In genomic region chr11:72041768-72042607, GRCm38 (mm10) we compare ENCODE assay signal across 8 mouse cellular contexts. TPM values are rescaled to one million over a fixed set of nuclear protein-coding genes. Genes with fewer than 3 reads are reported as not detected.
DNase-seq lines count a peak whose midpoint lies in the region; ATAC-seq and TF ChIP-seq lines count a peak whose summit lies in the region.

Pimreg (plus strand) TSS chr11:72042032.

- H3K36me3 ChIP-seq in ES-Bruce4 (ENCODE audit: control insufficient read depth, insufficient read depth, low read length, poor library complexity, severe bottlenecking): no peaks in the 10 kb centered on the region; the same call in 1 of the 2 replicates
- H3K36me3 ChIP-seq in forebrain, embryonic 14.5 days (ENCODE audit: control insufficient read depth, insufficient read depth, low read length): peaks cover 15% of the 10 kb centered on the region
- H3K36me3 ChIP-seq in lung, embryonic 15.5 days: peaks cover 23% of the 10 kb centered on the region

- H3K4me3 ChIP-seq in ES-Bruce4 (ENCODE audit: low read depth, low read length): peak within 1 kb of the TSS; percentile 95
- peak within 1 kb of the TSS; percentile 59 for H3K4me3 ChIP-seq in forebrain, embryonic 14.5 days (ENCODE audit: low read depth, low read length)
- peak within 1 kb of the TSS; percentile 76 for H3K4me3 ChIP-seq in layer of hippocampus, adult 2 months
- H3K4me3 ChIP-seq in lung, embryonic 15.5 days: peak within 1 kb of the TSS; percentile 65
- peak within 1 kb of the TSS; percentile 48 for H3K4me3 ChIP-seq in olfactory bulb, adult 2 months (ENCODE audit: insufficient read depth, low read depth, low read length)

- H3K4me2 ChIP-seq in forebrain, embryonic 14.5 days (ENCODE audit: low read length): peak within 1 kb of the TSS; percentile 90
- peak within 1 kb of the TSS; percentile 82 for H3K4me2 ChIP-seq in lung, embryonic 15.5 days

- H3K4me1 ChIP-seq in ES-Bruce4 (ENCODE audit: control insufficient read depth, insufficient read depth, low read length): peaks cover 3% of the 10 kb centered on the region
- peaks cover 26% of the 10 kb centered on the region for H3K4me1 ChIP-seq in forebrain, embryonic 14.5 days (ENCODE audit: control insufficient read depth, insufficient read depth, low read length)
- peaks cover 33% of the 10 kb centered on the region for H3K4me1 ChIP-seq in lung, embryonic 15.5 days
- H3K4me1 ChIP-seq in olfactory bulb, adult 2 months (ENCODE audit: control insufficient read depth, insufficient read depth, low read length): peaks cover 27% of the 10 kb centered on the region

- peak; percentile 60 for DNase-seq in c-Kit-positive CD71-positive TER-119-negative erythroid progenitor cells, embryonic 14.5 days (ENCODE audit: low read depth)
- peak; percentile 97 for DNase-seq in forebrain, embryonic 14.5 days (ENCODE audit: low spot score)
- peak; percentile 82 to 85 for DNase-seq in heart, postnatal 14 days
- peak; percentile 71 to 82 for DNase-seq in layer of hippocampus, adult 2 months (ENCODE audit: low spot score in 2 of 2)
- peak; percentile 90 for DNase-seq in thymus, postnatal 0 days (ENCODE audit: low spot score)

- peak within 1 kb of the TSS; percentile 81 for H3K9ac ChIP-seq in ES-Bruce4 (ENCODE audit: low read depth, poor library complexity, severe bottlenecking)
- H3K9ac ChIP-seq in forebrain, embryonic 14.5 days (ENCODE audit: low read length): peak within 1 kb of the TSS; percentile 77
- peak within 1 kb of the TSS; percentile 56 for H3K9ac ChIP-seq in lung, embryonic 15.5 days

- under 1% methylated on average over 52 of the region's 52 CpGs for WGBS in forebrain, embryonic 14.5 days
- under 1% methylated on average over 52 of the region's 52 CpGs for WGBS in lung, embryonic 15.5 days
- 1% methylated on average over 52 of the region's 52 CpGs for WGBS in olfactory bulb, adult 2 months

- no peak for TF ChIP-seq CTCF in ES-Bruce4 (IDR thresholded peaks at IDR 0.05; ENCODE audit: low read depth, low read length)
- peak; percentile 58 for TF ChIP-seq CTCF in layer of hippocampus, adult 2 months (conservative IDR thresholded peaks at IDR 0.05)
- no peak for TF ChIP-seq CTCF in olfactory bulb, adult 2 months (IDR thresholded peaks at IDR 0.05; ENCODE audit: insufficient read depth, low read depth, low read length)

- no peak for TF ChIP-seq EP300 in ES-Bruce4 (IDR thresholded peaks at IDR 0.05; ENCODE audit: insufficient read depth, low read depth, low read length)

- peak; percentile 96 for ATAC-seq in forebrain, embryonic 14.5 days
- ATAC-seq in lung, embryonic 15.5 days (ENCODE audit: borderline replicate concordance, extremely low read depth, low FRiP score, low TSS enrichment): peak; percentile 93

- intact Hi-C loops in heart, postnatal 14 days (cut with DNase I): no loop called here

- peak; percentile 56 for TF ChIP-seq POLR2A in ES-Bruce4 (IDR thresholded peaks at IDR 0.05; ENCODE audit: insufficient read depth, low read length)
- no peak for TF ChIP-seq POLR2A in olfactory bulb, adult 2 months (IDR thresholded peaks at IDR 0.05; ENCODE audit: insufficient read depth, low read depth, low read length)

- no peaks in the 10 kb centered on the region for H3K27me3 ChIP-seq in ES-Bruce4 (ENCODE audit: control insufficient read depth, insufficient read depth, low read length, poor library complexity, severe bottlenecking)
- no peaks in the 10 kb centered on the region for H3K27me3 ChIP-seq in forebrain, embryonic 14.5 days (replicated peaks; ENCODE audit: control insufficient read depth, insufficient read depth, low read length)
- H3K27me3 ChIP-seq in lung, embryonic 15.5 days: peaks cover 6% of the 10 kb centered on the region

- peak within 1 kb of the TSS; percentile 23; the same call in 1 of the 2 replicates for H3K27ac ChIP-seq in ES-Bruce4 (ENCODE audit: insufficient read depth, low read length)
- peak within 1 kb of the TSS; percentile 63 for H3K27ac ChIP-seq in forebrain, embryonic 14.5 days (ENCODE audit: low read depth, low read length)
- no peak within 1 kb of the TSS for H3K27ac ChIP-seq in layer of hippocampus, adult 2 months
- peak within 1 kb of the TSS; percentile 76 for H3K27ac ChIP-seq in lung, embryonic 15.5 days
- no peak within 1 kb of the TSS for H3K27ac ChIP-seq in olfactory bulb, adult 2 months (ENCODE audit: insufficient read depth, low read depth, low read length)

- no peaks in the 10 kb centered on the region for H3K9me3 ChIP-seq in ES-Bruce4 (replicated peaks; ENCODE audit: control insufficient read depth, insufficient read depth, low read length, poor library complexity, severe bottlenecking)
- no peaks in the 10 kb centered on the region for H3K9me3 ChIP-seq in forebrain, embryonic 14.5 days (replicated peaks; ENCODE audit: control insufficient read depth, low read length)
- no peaks in the 10 kb centered on the region for H3K9me3 ChIP-seq in lung, embryonic 15.5 days

RNA-seq across cellular contexts. Expression of gene Pimreg, which starts in this region (rescaled TPM):
- polyA plus RNA-seq in ES-Bruce4 (2011; ENCODE audit: insufficient read depth, insufficient read length, low read depth, missing spikeins): 43.6 and 49.3 TPM in 2 replicates
- polyA plus RNA-seq in forebrain, embryonic 14.5 days (2014; fragmentation: Nextera tagmentation; extraction: Ambion mirVana): 97.8 and 123 TPM in 2 replicates
- total RNA-seq in heart, postnatal 14 days (2021): 1 to 10 TPM; 6.1 to 6.8 TPM
- under 1 TPM; 0.90 to 0.93 TPM for total RNA-seq in layer of hippocampus, adult 2 months (2021)
- 153 and 156 TPM in 2 replicates for polyA plus RNA-seq in lung, embryonic 15.5 days (2015; fragmentation: Nextera tagmentation; extraction: Ambion mirVana)
- polyA plus RNA-seq in olfactory bulb, adult 2 months (2012; ENCODE audit: insufficient read depth, insufficient read length, low replicate concordance, missing spikeins): not detected in 2 replicates
- 74.2 and 88.2 TPM in 2 replicates for polyA plus RNA-seq in thymus, postnatal 0 days (2015; fragmentation: Nextera tagmentation; extraction: Ambion mirVana)

Comparison
In these comparisons a context has a peak if more than half of its experiments do, and no peak if none do; other contexts are left out.
1. Peak in DNase-seq and H3K4me3 ChIP-seq in layer of hippocampus, adult 2 months; RNA of the gene not detected or under 1 TPM.
2. H3K27ac ChIP-seq: peak in ES-Bruce4 (single experiment), forebrain, embryonic 14.5 days (single experiment) and lung, embryonic 15.5 days (single experiment); none in layer of hippocampus, adult 2 months (single experiment) and olfactory bulb, adult 2 months (single experiment).
3. Peak in every context shown above with its lines, with median percentiles within 50 percentile points of each other: H3K4me3 ChIP-seq, H3K9ac ChIP-seq and DNase-seq.